Comparison of ENCODE assay signal across 1 mouse cellular context in genomic region chr11:61967034-61967433, GRCm38 (mm10).
TF ChIP-seq lines count a peak whose summit lies in the region.

No protein-coding gene starts in this region.

TF ChIP-seq in MEL, 35 proteins besides CTCF, POLR2A, EP300 and RAD21 (continued from another document):
- TF ChIP-seq MAFK (IDR thresholded peaks at IDR 0.05; ENCODE audit: borderline replicate concordance, low read depth, low read length), result no peak
TF ChIP-seq in MEL: peak in this region for 1.
